ENCODE assay signal across 17 mouse cellular contexts in genomic region chr9:102241546-102241945, GRCm38 (mm10).
"Had no signal": no experiment of that assay in that cellular context is flagged by ENCODE, and none has a peak within 500 bp of the region (broad histone marks: within the 10 kb centered on the region; RNA-seq: fewer than 3 reads in every experiment).

No protein-coding gene starts in this region.

- ATAC-seq: liver, postnatal 0 days; midbrain, embryonic 15.5 days had no signal

- H3K4me3 ChIP-seq: limb, embryonic 10.5 days; liver, embryonic 13.5 days; lung, embryonic 15.5 days; megakaryocyte, embryonic 14.5 days; midbrain, embryonic 15.5 days; neural tube, embryonic 13.5 days; stomach, embryonic 15.5 days had no signal

- H3K36me3 ChIP-seq: limb, embryonic 10.5 days; liver, embryonic 13.5 days; lung, embryonic 15.5 days; midbrain, embryonic 15.5 days; neural tube, embryonic 13.5 days; stomach, embryonic 15.5 days had no signal

- H3K27me3 ChIP-seq: liver, embryonic 13.5 days; lung, embryonic 15.5 days; megakaryocyte, embryonic 14.5 days; midbrain, embryonic 15.5 days; stomach, embryonic 15.5 days had no signal

- DNase-seq: kidney, adult 8-10 months; liver, embryonic 13.5 days; liver, postnatal 0 days; lung, postnatal 14 days; retina, postnatal 1 day; right cerebral cortex, postnatal 4 days; thymus, adult 2 months; thymus, postnatal 25 days had no signal

- H3K9me3 ChIP-seq: limb, embryonic 10.5 days; liver, embryonic 13.5 days; lung, embryonic 15.5 days; midbrain, embryonic 15.5 days; neural tube, embryonic 13.5 days; stomach, embryonic 15.5 days had no signal

- H3K4me1 ChIP-seq: liver, embryonic 13.5 days; lung, embryonic 15.5 days; megakaryocyte, embryonic 14.5 days; stomach, embryonic 15.5 days had no signal

- H3K27ac ChIP-seq: kidney, postnatal 0 days; limb, embryonic 10.5 days; liver, embryonic 13.5 days; lung, embryonic 15.5 days; macrophage; midbrain, embryonic 15.5 days; neural tube, embryonic 13.5 days; stomach, embryonic 15.5 days had no signal

- H3K9ac ChIP-seq: liver, embryonic 13.5 days; liver, postnatal 0 days; lung, embryonic 15.5 days; midbrain, embryonic 15.5 days; neural tube, embryonic 13.5 days; stomach, embryonic 15.5 days had no signal

- H3K4me2 ChIP-seq: liver, embryonic 13.5 days; lung, embryonic 15.5 days; midbrain, embryonic 11.5 days; midbrain, embryonic 15.5 days; neural tube, embryonic 13.5 days; stomach, embryonic 15.5 days had no signal
